19 mouse cellular contexts compared by ENCODE assay signal in the genomic region with DNA sequence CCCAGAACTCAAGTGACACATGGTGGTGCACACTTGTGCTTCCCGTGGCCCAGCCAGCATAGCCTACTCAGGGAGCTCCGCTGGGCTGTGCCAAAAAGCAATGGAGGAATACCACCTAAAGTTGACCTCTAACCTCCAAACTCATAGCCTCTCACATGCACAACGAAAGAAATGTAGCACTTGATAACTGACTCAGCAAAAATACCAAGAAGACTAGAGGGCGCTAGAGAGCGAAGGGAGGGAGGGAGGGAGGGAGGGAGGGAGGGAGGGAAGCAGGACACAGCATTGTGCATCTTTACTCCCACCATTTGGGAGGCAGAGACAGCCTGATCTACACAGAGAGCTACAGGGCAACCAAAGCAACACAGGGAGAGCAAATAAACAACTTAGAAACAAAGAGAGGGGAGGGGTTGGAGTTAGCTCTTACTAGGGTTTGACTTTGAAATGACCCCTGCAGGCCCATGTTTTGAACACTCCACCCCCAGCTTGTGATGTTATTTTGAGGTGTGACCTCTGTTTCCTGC.
DNase-seq lines count a peak whose midpoint lies in the region; ATAC-seq and TF ChIP-seq lines count a peak whose summit lies in the region.
"Had no signal": no experiment of that assay in that cellular context is flagged by ENCODE, and none has a peak within 500 bp of the region (broad histone marks: within the 10 kb centered on the region; RNA-seq: fewer than 3 reads in every experiment).

No protein-coding gene starts in this region.

- H3K27ac ChIP-seq in hindbrain, embryonic 11.5 days (ENCODE audit: low read depth, low read length), result no peak overlapping the region
- H3K27ac ChIP-seq in hindbrain, embryonic 16.5 days (ENCODE audit: low read depth, low read length), result no peak overlapping the region
- no peak overlapping the region for H3K27ac ChIP-seq in lung, postnatal 0 days (ENCODE audit: low read length)
- H3K27ac ChIP-seq in ES-E14 (ENCODE audit: insufficient read depth, low read depth, low read length, poor library complexity, severe bottlenecking), result no peak overlapping the region
- H3K27ac ChIP-seq: embryonic facial prominence, embryonic 13.5 days; heart, embryonic 15.5 days; lung, embryonic 15.5 days had no signal

- TF ChIP-seq EP300 in lung, postnatal 0 days (IDR thresholded peaks at IDR 0.05), result no peak

- H3K9me3 ChIP-seq in hindbrain, embryonic 11.5 days (ENCODE audit: control insufficient read depth, low read length), result no peaks in the 10 kb centered on the region
- H3K9me3 ChIP-seq in hindbrain, embryonic 16.5 days (ENCODE audit: control insufficient read depth, low read length), result no peaks in the 10 kb centered on the region
- no peaks in the 10 kb centered on the region for H3K9me3 ChIP-seq in lung, postnatal 0 days (ENCODE audit: low read length)
- H3K9me3 ChIP-seq in ES-E14 (ENCODE audit: control insufficient read depth, insufficient read depth, low read depth, low read length), result no peaks in the 10 kb centered on the region
- H3K9me3 ChIP-seq: embryonic facial prominence, embryonic 13.5 days; heart, embryonic 15.5 days; hindbrain, embryonic 10.5 days; lung, embryonic 15.5 days; megakaryocyte, embryonic 14.5 days had no signal

- peak; percentile 36 for DNase-seq in hindbrain, embryonic 11.5 days (ENCODE audit: low spot score)
- no peak for DNase-seq in lung, postnatal 0 days (ENCODE audit: low spot score)
- no peak for DNase-seq in lung, adult 18-20 months
- DNase-seq in ES-E14 (ENCODE audit: low read depth, low spot score), result peak; percentile 57
- DNase-seq in c-Kit-positive CD71-positive TER-119-positive erythroid progenitor cells, embryonic 14.5 days (ENCODE audit: low spot score), result peak; percentile 1
- DNase-seq in frontal cortex, postnatal 14 days (ENCODE audit: low spot score in 2 of 2), result no peak
- DNase-seq: adrenal gland, adult 8-10 months; cerebellum, postnatal 25 days; heart, adult 18-20 months; kidney, adult 8-10 months; thymus, postnatal 14 days had no signal

- 57% methylated on average over 5 of the region's 5 CpGs for WGBS in hindbrain, embryonic 11.5 days
- WGBS in hindbrain, embryonic 16.5 days, result 55% methylated on average over 5 of the region's 5 CpGs
- WGBS in lung, postnatal 0 days, result 64% methylated on average over 5 of the region's 5 CpGs

- H3K4me3 ChIP-seq in hindbrain, embryonic 11.5 days (ENCODE audit: low read depth, low read length), result no peak overlapping the region
- H3K4me3 ChIP-seq in hindbrain, embryonic 16.5 days (ENCODE audit: low read length), result no peak overlapping the region
- H3K4me3 ChIP-seq in lung, postnatal 0 days (ENCODE audit: low read depth, low read length), result no peak overlapping the region
- no peak overlapping the region for H3K4me3 ChIP-seq in ES-E14 (ENCODE audit: insufficient read depth in 1 of 2, low read depth in 1 of 2, low read length in 2 of 2, poor library complexity in 1 of 2, severe bottlenecking in 1 of 2)
- H3K4me3 ChIP-seq: embryonic facial prominence, embryonic 13.5 days; heart, embryonic 15.5 days; hindbrain, embryonic 10.5 days; lung, embryonic 15.5 days; megakaryocyte, embryonic 14.5 days had no signal

- no peak overlapping the region for H3K4me2 ChIP-seq in hindbrain, embryonic 11.5 days (replicated peaks; ENCODE audit: low read depth, low read length)
- H3K4me2 ChIP-seq in hindbrain, embryonic 16.5 days (ENCODE audit: low read length), result no peak overlapping the region
- H3K4me2 ChIP-seq in lung, postnatal 0 days (replicated peaks; ENCODE audit: low read depth, low read length), result no peak overlapping the region
- H3K4me2 ChIP-seq: embryonic facial prominence, embryonic 13.5 days; heart, embryonic 15.5 days; lung, embryonic 15.5 days had no signal

- ATAC-seq in hindbrain, embryonic 11.5 days (ENCODE audit: low FRiP score), result no peak
- ATAC-seq in hindbrain, embryonic 16.5 days, result no peak
- no peak for ATAC-seq in lung, postnatal 0 days
- ATAC-seq: CD4-positive, CD25-positive, alpha-beta regulatory T cell, adult 4 months; Patski had no signal

- H3K27me3 ChIP-seq in hindbrain, embryonic 11.5 days (ENCODE audit: control insufficient read depth, insufficient read depth, low read length), result no peaks in the 10 kb centered on the region; the same call in 1 of the 2 replicates
- H3K27me3 ChIP-seq in hindbrain, embryonic 16.5 days (replicated peaks; ENCODE audit: control insufficient read depth, insufficient read depth, low read length), result no peaks in the 10 kb centered on the region
- no peaks in the 10 kb centered on the region for H3K27me3 ChIP-seq in lung, postnatal 0 days (replicated peaks; ENCODE audit: insufficient read depth, low read length)
- H3K27me3 ChIP-seq: embryonic facial prominence, embryonic 13.5 days; lung, embryonic 15.5 days had no signal

- TF ChIP-seq CTCF in lung, postnatal 0 days (IDR thresholded peaks at IDR 0.05), result peak; percentile 40

- in situ Hi-C loops in ES-E14 (cut with MboI; ENCODE audit: low sequenced_read_pairs in 2 of 2, unreplicated experiment in 2 of 2), result no loop called here

- H3K9ac ChIP-seq in hindbrain, embryonic 11.5 days (ENCODE audit: low read depth, low read length), result no peak overlapping the region
- no peak overlapping the region for H3K9ac ChIP-seq in hindbrain, embryonic 16.5 days (ENCODE audit: low read depth, low read length)
- no peak overlapping the region for H3K9ac ChIP-seq in lung, postnatal 0 days (replicated peaks; ENCODE audit: low read depth)
- H3K9ac ChIP-seq in ES-E14 (ENCODE audit: insufficient read depth, low read depth, low read length, poor library complexity, severe bottlenecking), result no peak overlapping the region
- H3K9ac ChIP-seq: embryonic facial prominence, embryonic 13.5 days; heart, embryonic 15.5 days; lung, embryonic 15.5 days had no signal

- H3K4me1 ChIP-seq in hindbrain, embryonic 11.5 days (replicated peaks; ENCODE audit: control insufficient read depth, insufficient read depth, low read length), result no peaks in the 10 kb centered on the region
- peaks cover 3% of the 10 kb centered on the region; the same call in 1 of the 2 replicates for H3K4me1 ChIP-seq in hindbrain, embryonic 16.5 days (ENCODE audit: control insufficient read depth, insufficient read depth, low read depth, low read length)
- H3K4me1 ChIP-seq in lung, postnatal 0 days (ENCODE audit: insufficient read depth, low read depth, low read length), result no peaks in the 10 kb centered on the region
- peaks cover 0 to 14% of the 10 kb centered on the region in 2 experiments; a peak in 2 of 4 replicates for H3K4me1 ChIP-seq in ES-E14 (ENCODE audit: control insufficient read depth in 2 of 2, insufficient read depth in 2 of 2, low read length in 2 of 2, poor library complexity in 1 of 2)
- H3K4me1 ChIP-seq: heart, embryonic 15.5 days; megakaryocyte, embryonic 14.5 days had no signal

- H3K36me3 ChIP-seq in hindbrain, embryonic 11.5 days (ENCODE audit: control insufficient read depth, insufficient read depth, low read length), result no peaks in the 10 kb centered on the region
- H3K36me3 ChIP-seq in hindbrain, embryonic 16.5 days (ENCODE audit: control insufficient read depth, insufficient read depth, low read length), result no peaks in the 10 kb centered on the region
- H3K36me3 ChIP-seq in lung, postnatal 0 days (ENCODE audit: insufficient read depth, low read length), result no peaks in the 10 kb centered on the region
- H3K36me3 ChIP-seq in ES-E14 (ENCODE audit: control insufficient read depth, insufficient read depth, low read length, poor library complexity, severe bottlenecking), result no peaks in the 10 kb centered on the region
- H3K36me3 ChIP-seq: embryonic facial prominence, embryonic 13.5 days; heart, embryonic 15.5 days; hindbrain, embryonic 10.5 days; lung, embryonic 15.5 days had no signal

TF ChIP-seq in ES-E14, 5 proteins besides CTCF, POLR2A, EP300 and RAD21:
- no peak for TF ChIP-seq CHD2 (IDR thresholded peaks at IDR 0.05; ENCODE audit: low read depth, low read length)
- TF ChIP-seq MAFK (IDR thresholded peaks at IDR 0.05; ENCODE audit: insufficient read depth, low read depth, low read length), result peak; percentile 98

Comparison
In these comparisons a context has a peak if more than half of its experiments do, and no peak if none do; other contexts are left out.
1. DNase-seq: peak in hindbrain, embryonic 11.5 days (single experiment), ES-E14 (single experiment) and c-Kit-positive CD71-positive TER-119-positive erythroid progenitor cells, embryonic 14.5 days (single experiment); none in lung, postnatal 0 days (single experiment), lung, adult 18-20 months (0 of 2) and frontal cortex, postnatal 14 days (0 of 2).